Mouse (Mus musculus): ENCODE results near the gene Gm5294. TPM values are rescaled to one million over a fixed set of nuclear protein-coding genes. Genes with fewer than 3 reads are reported as not detected.

The Gm5294 gene
- total RNA-seq, 2 experiments from 2014 or later, result not detected

GRCm38 (mm10) chr5:138848102-138848501 is 28.2 kb downstream of the Gm5294 start:
- DNase-seq (ENCODE audit: low spot score in 2 of 2), result peak; percentile 96

- peak in 1 of 2 experiments; percentile 13 for DNase-seq (ENCODE audit: low spot score in 2 of 2)
Measured at GRCm38 (mm10) chr5:138849682-138850461, 30.0 kb downstream of the Gm5294 start.

GRCm38 (mm10) chr5:138850462-138850844 is 30.6 kb downstream of the Gm5294 start:
- no peak for DNase-seq (ENCODE audit: low spot score in 2 of 2)

- DNase-seq (ENCODE audit: low spot score in 2 of 2), result no peak
Measured at GRCm38 (mm10) chr5:138851296-138851780, 31.5 kb downstream of the Gm5294 start.

- DNase-seq (ENCODE audit: low spot score in 2 of 2), result no peak
Measured at GRCm38 (mm10) chr5:138852151-138852550, 32.3 kb downstream of the Gm5294 start.

GRCm38 (mm10) chr5:138853349-138853748 is 33.5 kb downstream of the Gm5294 start:
- no peak for DNase-seq (ENCODE audit: low spot score in 2 of 2)

- DNase-seq (ENCODE audit: low spot score in 2 of 2), result peak; percentile 86 to 88
Measured at GRCm38 (mm10) chr5:138857010-138857617, 37.2 kb downstream of the Gm5294 start.

- peak in 1 of 2 experiments; percentile 31 for DNase-seq (ENCODE audit: low spot score in 2 of 2)
Measured at GRCm38 (mm10) chr5:138857811-138858251, 38.0 kb downstream of the Gm5294 start.

- peak; percentile 22 for DNase-seq (ENCODE audit: low spot score in 2 of 2)
Measured at GRCm38 (mm10) chr5:138863681-138864146, 43.8 kb downstream of the Gm5294 start.

GRCm38 (mm10) chr5:138864166-138864565 is 44.3 kb downstream of the Gm5294 start:
- DNase-seq (ENCODE audit: low spot score in 2 of 2), result no peak

GRCm38 (mm10) chr5:138864880-138865279 is 45.0 kb downstream of the Gm5294 start:
- DNase-seq (ENCODE audit: low spot score in 2 of 2), result no peak

- no peak for DNase-seq (ENCODE audit: low spot score in 2 of 2)
Measured at GRCm38 (mm10) chr5:138865637-138866036, 45.8 kb downstream of the Gm5294 start.

Other genes with a start within 250 kb of the Gm5294 start
- 10 to 100 TPM; 33.1 to 35.3 TPM for gene Zfp68, start 200.3 kb upstream of the Gm5294 start, total RNA-seq (2021)
- 10 to 100 TPM; 12.5 to 13.6 TPM for gene A430033K04Rik, start 197.2 kb upstream of the Gm5294 start, total RNA-seq (2021)
- gene Fam20c, start 65.6 kb upstream of the Gm5294 start, total RNA-seq (2021), result 10 to 100 TPM; 49.9 to 51.5 TPM
- 10 to 100 TPM; 49.2 to 58.5 TPM for gene Pdgfa, start 177.3 kb downstream of the Gm5294 start, total RNA-seq (2021)

Data from layer of hippocampus, postnatal 10 days (tissue).